Mouse (Mus musculus) olfactory bulb, adult 2 months (tissue): ENCODE data around the gene Kalrn. TPM values are rescaled to one million over a fixed set of nuclear protein-coding genes. Genes with fewer than 3 reads are reported as not detected.

Experiments used
- H3K27ac ChIP-seq: fragments of 200-500 bp; 2 replicates; pipeline ENCODE4 v1.5.1; 2012; ENCODE audit warnings: low read depth, low read length; ENCODE audit not compliant: insufficient read depth
- H3K4me1 ChIP-seq: fragments of 200-500 bp; 2 replicates; pipeline ENCODE4 v1.6.1; 2012; ENCODE audit warnings: low read length; ENCODE audit not compliant: control insufficient read depth, insufficient read depth
- H3K4me3 ChIP-seq: fragments of 200-500 bp; 2 replicates; pipeline ENCODE4 v1.5.1; 2012; ENCODE audit warnings: mild to moderate bottlenecking, low read depth, low read length, moderate library complexity; ENCODE audit not compliant: insufficient read depth
- CTCF ChIP-seq: fragments of 200-500 bp; IDR thresholded peaks from 2 replicates; pipeline ENCODE4 v1.5.1; 2012; ENCODE audit warnings: low read depth, mild to moderate bottlenecking, low read length, moderate library complexity; ENCODE audit not compliant: insufficient read depth
- POLR2A ChIP-seq: fragments of 200-500 bp; IDR thresholded peaks from 2 replicates; pipeline ENCODE4 v1.6.1; 2012; ENCODE audit warnings: mild to moderate bottlenecking, low read depth, low read length, moderate library complexity; ENCODE audit not compliant: insufficient read depth
- WGBS: fragments of 180-500 bp; shearing (Covaris S2); methylation state at CpG from one replicate; pipeline ENCODE4 v1.1.7; 2018; 5-methylcytosine and 5-hydroxymethylcytosine counted together
- polyA plus RNA-seq: library from polyadenylated mRNA; stranded (reverse); fragments of >200 nt; gene quantifications from 2 replicates; pipeline ENCODE4 v1.2.4, GENCODE M21; 2012; ENCODE audit warnings: low replicate concordance; ENCODE audit not compliant: missing spikeins, insufficient read depth, insufficient read length

Gene Kalrn
- polyA plus RNA-seq, 1 experiment: 153 TPM

DNA sequence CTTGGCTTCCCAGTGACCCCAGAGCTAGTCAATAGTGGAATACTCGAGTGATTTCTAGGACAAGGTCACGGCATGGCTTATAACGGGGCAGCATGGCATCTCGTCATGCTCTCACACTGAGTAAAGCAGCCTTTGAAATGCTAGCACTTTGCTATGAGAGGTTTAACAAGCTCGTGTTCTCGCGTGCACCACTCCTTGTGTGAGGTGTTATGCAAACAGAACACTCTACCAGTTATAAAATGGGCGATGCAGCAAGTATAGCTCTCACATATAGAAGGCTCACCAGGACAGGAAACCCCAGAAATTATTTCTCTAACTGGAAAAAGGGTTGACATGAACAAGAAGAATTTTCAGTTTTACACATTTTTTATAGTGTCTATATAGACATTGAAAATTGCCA, 431.7 kb downstream of the Kalrn start:
- TF ChIP-seq CTCF (no peak), POLR2A (no peak)
- Histone ChIP-seq H3K4me3 (no peak overlapping the region), H3K4me1 (no peaks in the 10 kb centered on the region), H3K27ac (no peak overlapping the region)
- 86% methylated on average over 8 of the region's 8 CpGs for WGBS

DNA sequence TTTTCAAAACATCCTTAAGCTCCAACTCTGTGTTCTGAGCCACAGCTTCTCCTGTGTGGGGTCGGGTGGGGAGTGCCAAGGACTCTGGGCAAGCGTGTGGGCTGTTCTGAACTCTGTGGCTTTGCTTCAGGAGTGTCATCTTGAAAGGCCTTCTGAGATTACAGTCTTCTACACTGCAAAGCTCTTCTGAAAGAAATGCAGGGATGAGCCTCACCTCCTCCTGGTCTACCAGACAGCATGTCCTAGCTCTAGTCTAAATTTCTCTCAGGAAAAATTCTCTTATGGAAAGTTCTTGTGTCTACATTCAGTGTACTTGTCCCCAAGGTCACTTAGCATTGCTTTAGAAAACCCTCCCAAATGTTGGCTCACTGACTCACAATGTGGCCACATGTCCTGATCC, 438.3 kb downstream of the Kalrn start:
- Histone ChIP-seq H3K27ac (no peak overlapping the region), H3K4me3 (no peak overlapping the region), H3K4me1 (no peaks in the 10 kb centered on the region)
- 72% methylated on average over 2 of the region's 2 CpGs for whole genome bisulfite sequencing
- TF ChIP-seq POLR2A (no peak), CTCF (no peak)

DNA sequence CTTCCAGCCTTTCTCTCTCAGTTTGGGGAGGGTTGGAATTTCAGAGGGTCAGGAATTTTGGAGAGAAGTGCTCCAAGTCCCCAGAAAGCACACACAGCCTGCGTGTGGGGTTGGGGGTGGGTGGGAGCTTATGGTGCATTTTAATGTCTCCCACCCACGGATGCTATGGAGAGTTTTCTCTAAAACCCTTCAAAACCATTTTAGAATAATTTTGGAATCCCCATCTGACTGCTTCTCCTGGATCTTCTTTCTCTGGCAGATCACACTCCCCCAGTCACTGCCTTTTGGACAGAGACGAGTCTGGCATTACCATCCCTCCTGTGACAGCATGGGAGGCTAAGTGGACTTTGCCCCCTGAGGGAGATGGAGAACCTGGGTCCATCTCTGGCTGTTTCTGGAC, 438.7 kb downstream of the Kalrn start:
- 60% methylated on average over 3 of the region's 3 CpGs for WGBS
- TF ChIP-seq POLR2A: no peak
- no peak for TF ChIP-seq CTCF
- no peak overlapping the region for H3K4me3 ChIP-seq
- H3K27ac ChIP-seq: no peak overlapping the region
- H3K4me1 ChIP-seq: no peaks in the 10 kb centered on the region

DNA sequence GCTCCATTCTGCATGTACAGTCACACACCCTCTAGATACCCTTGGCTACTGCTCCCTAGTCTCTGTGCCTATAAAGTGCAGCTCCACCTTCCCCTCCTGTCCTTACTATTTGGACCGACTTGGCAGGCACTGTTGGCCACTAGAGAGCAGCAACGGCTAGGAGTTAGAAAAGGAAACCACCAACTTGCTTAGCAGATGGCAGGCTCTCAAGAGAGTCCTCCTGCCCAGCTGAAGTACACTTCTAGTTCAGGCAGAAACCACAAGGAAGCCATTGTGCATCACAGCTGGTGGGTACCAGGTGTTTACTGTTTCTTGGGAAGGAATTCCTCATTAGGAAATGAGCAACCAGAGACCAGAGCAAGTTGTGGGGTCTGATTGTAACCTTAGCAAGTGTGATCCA, 447.7 kb downstream of the Kalrn start:
- TF ChIP-seq POLR2A (no peak), CTCF (no peak)
- WGBS: 0% methylated on average over 2 of the region's 2 CpGs
- Histone ChIP-seq H3K4me3 (no peak overlapping the region), H3K4me1 (peaks cover 12% of the 10 kb centered on the region), H3K27ac (no peak overlapping the region)

DNA sequence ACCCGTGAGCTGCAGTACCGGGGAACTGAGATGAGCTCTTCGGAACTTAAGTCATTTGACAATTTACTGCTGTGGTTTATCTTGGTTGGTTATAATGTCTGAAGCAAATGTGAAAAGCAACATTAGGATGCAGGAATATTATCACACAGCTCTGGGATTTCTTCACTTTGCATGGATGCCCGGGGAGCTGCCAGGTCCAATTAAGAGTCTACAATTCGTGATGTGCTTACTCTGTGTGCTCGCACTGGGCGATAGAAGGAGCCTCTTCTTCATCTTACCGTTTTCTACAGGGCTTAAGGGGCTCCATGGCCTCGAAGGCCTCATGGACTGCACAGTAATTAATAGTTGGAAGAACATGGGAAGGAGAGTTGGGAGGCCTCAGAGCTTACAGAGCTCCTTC, 450.8 kb downstream of the Kalrn start:
- Histone ChIP-seq H3K4me1 (peaks cover 16% of the 10 kb centered on the region), H3K4me3 (no peak overlapping the region), H3K27ac (no peak overlapping the region)
- TF ChIP-seq CTCF (no peak), POLR2A (no peak)
- WGBS: 60% methylated on average over 9 of the region's 9 CpGs

DNA sequence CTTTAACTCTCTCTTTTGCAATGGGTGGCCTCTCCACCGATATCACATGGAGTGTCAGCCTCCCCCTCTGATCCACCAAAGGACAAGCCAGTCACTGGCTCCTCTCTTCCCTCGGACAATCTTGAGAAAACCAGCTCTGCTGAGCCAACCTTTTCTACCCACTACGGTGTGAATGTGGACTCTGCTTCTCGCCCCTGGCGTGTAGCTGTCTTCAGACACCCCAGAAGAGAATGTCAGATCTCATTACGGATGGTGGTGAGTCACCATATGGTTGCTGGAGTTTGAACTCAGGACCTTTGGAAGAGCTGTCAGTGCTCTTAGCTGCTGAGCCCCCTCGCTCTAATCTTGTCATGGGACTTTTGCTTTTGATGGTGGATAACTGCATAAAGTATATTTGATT, 452.0 kb downstream of the Kalrn start:
- 61% methylated on average over 7 of the region's 7 CpGs for WGBS
- peak overlapping the region; percentile 26 for H3K27ac ChIP-seq
- no peak overlapping the region for H3K4me3 ChIP-seq
- peaks cover 23% of the 10 kb centered on the region for H3K4me1 ChIP-seq
- TF ChIP-seq CTCF (no peak), POLR2A (no peak)

DNA sequence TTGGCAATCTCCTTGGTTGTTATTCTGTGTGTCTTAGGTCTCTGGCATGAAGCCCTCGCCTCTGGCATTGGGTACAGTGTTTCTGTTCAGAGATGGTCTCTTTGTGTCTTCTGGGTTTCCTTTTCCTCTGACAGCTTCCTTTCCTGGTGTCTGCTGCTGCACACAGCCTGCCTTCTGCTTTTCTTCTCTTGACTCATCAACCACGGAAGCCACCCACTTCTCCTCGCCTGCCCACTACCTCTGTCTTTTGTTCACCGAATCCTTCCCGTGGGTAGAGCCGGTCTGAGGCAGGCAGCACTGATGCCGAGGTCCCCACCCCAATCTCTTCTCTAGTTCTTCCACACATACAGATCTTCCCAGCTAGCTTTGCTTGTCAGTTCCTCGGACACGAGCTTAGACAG, 452.5 kb downstream of the Kalrn start:
- no peak for TF ChIP-seq POLR2A
- peak overlapping the region; percentile 26 for H3K27ac ChIP-seq
- H3K4me1 ChIP-seq: peaks cover 22% of the 10 kb centered on the region
- no peak overlapping the region for H3K4me3 ChIP-seq
- WGBS: 29% methylated on average over 9 of the region's 9 CpGs

DNA sequence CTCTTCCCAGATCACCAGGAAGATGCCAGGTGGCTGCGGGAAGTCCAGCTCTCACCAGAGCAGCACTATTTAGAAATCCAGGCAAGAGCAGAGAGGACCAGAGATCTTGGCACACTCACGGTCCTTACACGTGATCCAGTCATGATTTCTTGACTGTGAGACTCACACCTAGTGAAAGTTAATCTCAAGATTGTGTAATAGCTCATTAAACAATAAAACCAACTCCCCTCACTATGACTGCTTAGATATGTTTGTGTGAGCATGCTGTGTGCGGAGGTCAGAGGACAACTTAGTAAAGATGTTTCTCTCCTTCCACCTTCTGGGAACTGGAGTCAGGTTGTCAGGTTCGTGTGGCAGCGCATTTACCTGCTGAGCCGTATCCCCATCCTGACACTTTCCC, 453.5 kb downstream of the Kalrn start:
- Histone ChIP-seq H3K27ac (no peak overlapping the region), H3K4me3 (no peak overlapping the region), H3K4me1 (peaks cover 22% of the 10 kb centered on the region)
- no peak for TF ChIP-seq CTCF
- no peak for TF ChIP-seq POLR2A
- WGBS: 91% methylated on average over 7 of the region's 7 CpGs

DNA sequence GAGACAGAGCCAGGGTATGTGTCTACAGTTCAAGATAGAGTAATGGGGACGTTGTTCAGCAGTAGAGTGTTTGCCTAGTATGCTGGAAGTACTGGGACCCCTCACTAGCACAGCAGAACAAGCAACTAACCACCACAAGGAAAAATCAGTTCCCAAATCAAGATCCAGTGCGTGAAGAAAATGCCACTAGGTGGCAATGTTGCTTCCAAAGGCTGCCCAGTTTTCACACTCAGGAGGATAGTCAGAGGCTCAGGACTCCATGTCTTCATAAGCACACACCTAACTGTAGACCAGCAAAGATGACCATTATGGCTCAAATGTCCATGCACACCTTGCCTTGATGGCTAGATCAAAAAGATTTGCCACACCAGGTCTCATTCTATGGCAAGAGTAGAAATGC, 454.0 kb downstream of the Kalrn start:
- TF ChIP-seq CTCF: no peak
- no peak for TF ChIP-seq POLR2A
- H3K4me3 ChIP-seq: no peak overlapping the region
- no peak overlapping the region for H3K27ac ChIP-seq
- 29% methylated on average over 2 of the region's 2 CpGs for WGBS
- peaks cover 22% of the 10 kb centered on the region for H3K4me1 ChIP-seq

DNA sequence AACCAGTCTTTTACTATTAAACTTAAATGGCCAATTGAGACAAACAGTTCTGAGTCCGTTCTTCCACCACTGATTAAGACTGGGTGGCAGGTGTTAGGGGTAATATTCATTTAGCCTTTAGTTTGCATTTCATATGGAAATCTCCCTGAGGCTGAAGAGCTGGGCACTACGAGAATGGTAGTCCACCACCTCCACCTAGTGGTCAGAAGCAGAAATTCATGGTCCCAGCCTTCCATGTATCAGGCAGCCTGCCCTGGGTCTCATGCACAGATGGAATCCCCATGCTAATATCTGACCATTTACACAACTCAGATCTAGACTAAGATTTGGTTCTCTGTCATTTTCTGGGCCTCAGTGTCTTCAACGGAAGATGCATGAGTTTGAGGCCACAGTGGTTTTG, 458.7 kb downstream of the Kalrn start:
- H3K4me1 ChIP-seq: peaks cover 12% of the 10 kb centered on the region; the same call in 1 of the 2 replicates
- 5% methylated on average over 3 of the region's 3 CpGs for WGBS
- H3K27ac ChIP-seq: no peak overlapping the region
- no peak overlapping the region for H3K4me3 ChIP-seq
- TF ChIP-seq CTCF: no peak
- no peak for TF ChIP-seq POLR2A

DNA sequence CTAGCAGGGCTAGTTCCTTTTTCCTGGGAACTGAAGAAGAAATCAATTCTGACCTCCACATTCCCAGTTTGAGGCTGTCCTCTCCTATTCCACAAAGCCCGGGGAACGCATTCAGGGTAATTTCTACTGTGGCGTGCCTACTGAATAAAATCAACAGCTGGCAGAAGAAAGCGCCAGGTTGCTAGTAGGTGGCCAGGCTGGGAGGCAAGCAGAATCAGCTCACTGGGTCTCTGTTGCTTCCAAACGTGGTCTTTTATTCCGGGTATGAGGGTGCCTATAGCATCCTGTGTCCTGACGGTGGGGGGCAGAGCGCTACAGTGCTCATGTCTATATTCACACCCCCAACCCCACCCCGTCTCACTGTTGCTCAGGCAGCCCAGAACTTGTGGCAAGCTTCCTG, 460.2 kb downstream of the Kalrn start:
- Histone ChIP-seq H3K4me1 (peaks cover 12% of the 10 kb centered on the region; the same call in 1 of the 2 replicates), H3K27ac (no peak overlapping the region), H3K4me3 (no peak overlapping the region)
- 70% methylated on average over 9 of the region's 9 CpGs for WGBS
- TF ChIP-seq CTCF (no peak), POLR2A (no peak)
